Mouse (Mus musculus) lung, postnatal 0 days (tissue): ENCODE data around the gene Sncb. TPM values are rescaled to one million over a fixed set of nuclear protein-coding genes. Genes with fewer than 3 reads are reported as not detected.

Experiments
- ATAC-seq: fragments of 200-750 bp; cut with Nextera tagmentation; 2 replicates; pipeline ENCODE4 v1.8.0; 2017; ENCODE audit warnings: moderate library complexity
- DNase-seq: peaks from one replicate; pipeline ENCODE4 v3.0.0-alpha.2; 2016; ENCODE audit warnings: low spot score
- H3K27ac ChIP-seq: fragments of 300-500 bp; sonication (generic); 2 replicates; pipeline ENCODE4 v1.5.1; 2014; ENCODE audit warnings: antibody characterized with exemption, mild to moderate bottlenecking, low read length, mixed read lengths
- H3K27me3 ChIP-seq: fragments of 300-500 bp; sonication (generic); replicated peaks from 2 replicates; pipeline ENCODE4 v1.6.1; 2014; ENCODE audit warnings: low read length, mixed read lengths; ENCODE audit not compliant: insufficient read depth
- H3K36me3 ChIP-seq: fragments of 300-500 bp; sonication (generic); 2 replicates; pipeline ENCODE4 v1.6.1; 2014; ENCODE audit warnings: low read length, mixed read lengths; ENCODE audit not compliant: insufficient read depth
- H3K4me1 ChIP-seq: fragments of 300-500 bp; sonication (generic); 2 replicates; pipeline ENCODE4 v1.6.1; 2014; ENCODE audit warnings: antibody characterized with exemption, low read depth, low read length, mixed read lengths; ENCODE audit not compliant: insufficient read depth
- H3K4me2 ChIP-seq: fragments of 300-500 bp; sonication (generic); replicated peaks from 2 replicates; pipeline ENCODE4 v1.6.1; 2014; ENCODE audit warnings: low read depth, mild to moderate bottlenecking, low read length, moderate library complexity, mixed read lengths
- H3K4me3 ChIP-seq: fragments of 300-500 bp; sonication (generic); 2 replicates; pipeline ENCODE4 v1.5.1; 2014; ENCODE audit warnings: low read depth, low read length
- H3K9ac ChIP-seq: fragments of 300-500 bp; sonication (generic); replicated peaks from 2 replicates; pipeline ENCODE4 v1.6.1; 2014; ENCODE audit warnings: low read depth, mild to moderate bottlenecking
- H3K9me3 ChIP-seq: fragments of 300-500 bp; sonication (generic); 2 replicates; pipeline ENCODE4 v1.6.1; 2016; ENCODE audit warnings: low read length, mixed read lengths
- CTCF ChIP-seq: IDR thresholded peaks from 2 replicates; pipeline ENCODE4 v1.5.1; 2016; ENCODE audit warnings: antibody characterized with exemption, mild to moderate bottlenecking
- EP300 ChIP-seq: IDR thresholded peaks from 2 replicates; pipeline ENCODE4 v1.6.1; 2016; ENCODE audit warnings: antibody characterized with exemption, mild to moderate bottlenecking, control low read depth
- WGBS: fragments of 180-500 bp; shearing (Covaris S2); extraction: QIAGEN DNeasy Blood & Tissue Kit; methylation state at CpG from one replicate; pipeline ENCODE4 v1.1.7; 2014; 5-methylcytosine and 5-hydroxymethylcytosine counted together
- polyA plus RNA-seq: library from polyadenylated mRNA; unstranded; fragments of >200 nt; fragmentation: Nextera tagmentation; extraction: Ambion mirVana; gene quantifications from 2 replicates; pipeline ENCODE4 v1.2.1, GENCODE M21; 2015

The Sncb gene
- polyA plus RNA-seq, 1 experiment from 2014 or later: not detected

DNA sequence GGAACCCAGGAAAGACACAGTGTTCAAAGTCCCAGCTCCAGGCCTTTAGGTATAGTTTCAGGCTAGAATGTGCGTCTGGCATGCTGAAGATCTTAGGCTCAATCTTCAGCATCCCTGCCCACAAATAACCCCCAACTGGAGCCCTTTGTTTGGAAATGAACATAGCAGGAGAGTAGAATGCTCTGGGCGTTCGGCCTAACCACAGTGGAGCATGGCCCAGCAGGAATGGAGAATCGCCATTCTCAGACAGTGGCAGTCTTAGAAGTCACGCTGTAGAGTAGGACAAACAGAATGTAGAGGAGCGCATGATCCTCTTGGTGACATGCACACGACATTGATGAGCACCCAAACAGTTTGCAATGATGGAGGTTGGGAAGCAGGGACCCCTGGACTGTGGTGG is 5.5 kb downstream of the Sncb start:
- Histone ChIP-seq H3K9ac (no peak overlapping the region), H3K27me3 (peaks cover 26% of the 10 kb centered on the region), H3K4me1 (no peaks in the 10 kb centered on the region; the same call in 1 of the 2 replicates), H3K27ac (no peak overlapping the region), H3K9me3 (no peaks in the 10 kb centered on the region), H3K36me3 (no peaks in the 10 kb centered on the region), H3K4me3 (no peak overlapping the region), H3K4me2 (no peak overlapping the region)
- WGBS: 74% methylated on average over 7 of the region's 7 CpGs
- TF ChIP-seq CTCF (no peak), EP300 (no peak)
- DNase-seq: no peak
- ATAC-seq: no peak

DNA sequence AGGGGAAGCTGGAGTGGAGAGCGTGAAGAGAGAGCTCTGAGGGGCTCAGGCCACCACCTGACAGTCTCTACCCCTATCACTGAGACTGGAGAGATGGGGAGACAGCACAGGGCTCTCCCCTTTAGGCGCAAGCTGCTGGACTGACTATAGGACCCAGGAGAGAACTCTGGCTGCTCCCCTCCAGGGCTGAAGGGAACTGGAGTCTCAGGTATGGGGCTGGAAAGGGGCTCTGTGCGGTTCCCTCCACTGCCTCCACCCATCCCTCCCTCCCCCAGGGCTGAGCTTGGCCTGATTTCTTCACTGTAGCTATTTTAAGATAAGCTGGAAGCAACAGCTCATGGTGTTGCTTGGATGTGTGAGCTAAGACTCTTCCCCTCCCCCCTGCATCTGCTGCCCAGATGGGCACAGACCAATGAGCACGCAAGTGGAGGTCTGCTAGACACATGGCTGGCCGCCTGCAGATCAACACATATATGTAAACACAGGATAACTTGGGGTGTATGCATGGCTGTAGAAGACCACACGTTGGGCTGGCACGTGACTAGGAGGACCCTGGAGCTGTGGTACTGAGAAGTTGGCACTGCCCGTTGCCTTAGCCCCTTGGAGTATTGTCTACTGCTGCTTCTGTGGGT is 6.1 kb downstream of the Sncb start:
- Histone ChIP-seq H3K36me3 (no peaks in the 10 kb centered on the region), H3K9ac (no peak overlapping the region), H3K4me2 (no peak overlapping the region), H3K27me3 (peaks cover 21% of the 10 kb centered on the region), H3K4me3 (no peak overlapping the region), H3K9me3 (no peaks in the 10 kb centered on the region), H3K4me1 (no peaks in the 10 kb centered on the region; the same call in 1 of the 2 replicates), H3K27ac (no peak overlapping the region)
- DNase-seq (no peak), ATAC-seq (no peak)
- WGBS: 48% methylated on average over 8 of the region's 8 CpGs
- TF ChIP-seq CTCF (no peak), EP300 (no peak)

DNA sequence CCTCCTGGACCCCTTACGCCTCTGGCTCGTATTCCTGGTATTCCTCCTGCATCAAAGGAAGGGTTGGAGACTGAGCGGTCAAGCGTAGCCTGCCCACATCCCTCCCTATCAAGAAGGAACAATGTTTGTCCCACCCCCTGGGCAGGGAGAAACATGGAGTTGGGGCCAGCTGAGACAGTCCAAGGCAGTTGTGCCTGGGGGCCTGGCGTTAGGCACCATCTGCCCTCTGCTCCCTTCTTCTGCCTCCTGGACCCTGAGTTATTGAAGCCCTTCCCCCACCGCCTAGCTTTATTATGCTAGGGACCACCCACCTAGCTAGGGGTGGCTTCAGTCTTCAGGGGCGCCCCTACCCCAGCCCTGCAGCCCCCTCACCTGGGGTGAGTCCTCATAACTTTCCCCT is 6.9 kb downstream of the Sncb start:
- H3K27me3 ChIP-seq: peaks cover 23% of the 10 kb centered on the region
- 24% methylated on average over 7 of the region's 7 CpGs for WGBS
- TF ChIP-seq CTCF (no peak), EP300 (no peak)
- no peak for ATAC-seq
- no peaks in the 10 kb centered on the region for H3K9me3 ChIP-seq
- no peaks in the 10 kb centered on the region; the same call in 1 of the 2 replicates for H3K4me1 ChIP-seq
- no peak for DNase-seq
- no peak overlapping the region for H3K4me2 ChIP-seq
- no peak overlapping the region for H3K9ac ChIP-seq
- no peaks in the 10 kb centered on the region for H3K36me3 ChIP-seq
- H3K4me3 ChIP-seq: no peak overlapping the region
- H3K27ac ChIP-seq: no peak overlapping the region

DNA sequence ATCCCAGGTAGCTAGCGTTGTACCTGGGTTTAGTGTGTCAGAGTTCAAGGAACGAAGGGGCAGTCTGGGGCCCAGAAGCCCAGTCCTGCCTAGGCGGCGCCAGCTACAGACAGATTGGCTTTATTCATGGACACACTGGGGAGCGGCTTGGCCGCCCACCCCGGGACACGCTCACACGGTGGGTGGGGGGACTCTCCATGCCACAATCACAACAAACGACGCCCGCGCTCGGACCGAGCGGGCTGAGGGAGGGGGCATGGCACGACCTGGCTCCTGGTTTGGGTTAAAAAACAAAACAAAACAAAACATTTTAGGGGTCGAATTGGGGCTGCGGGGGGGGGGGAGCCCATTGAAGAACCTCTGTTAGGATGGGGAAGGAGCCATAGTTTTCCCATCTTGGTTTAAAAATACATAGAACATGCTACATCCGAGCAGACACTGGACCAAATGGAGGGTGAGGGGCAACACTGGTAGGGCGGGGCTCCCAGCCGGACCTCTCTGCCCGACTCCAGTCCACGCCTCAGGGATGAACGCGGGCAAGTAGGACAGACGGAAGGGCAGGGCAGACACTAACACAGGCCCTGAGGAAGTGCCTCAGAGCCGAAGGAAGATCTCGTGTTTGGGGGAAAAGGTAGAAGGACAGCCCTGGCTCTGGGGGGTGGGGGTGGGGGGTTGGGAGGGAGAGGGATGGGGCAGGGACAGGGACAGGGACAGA is 7.5 kb downstream of the Sncb start:
- Histone ChIP-seq H3K4me2 (no peak overlapping the region), H3K9ac (no peak overlapping the region), H3K27ac (no peak overlapping the region), H3K36me3 (no peaks in the 10 kb centered on the region), H3K9me3 (no peaks in the 10 kb centered on the region), H3K4me1 (no peaks in the 10 kb centered on the region; the same call in 1 of the 2 replicates), H3K27me3 (peaks cover 23% of the 10 kb centered on the region), H3K4me3 (no peak overlapping the region)
- DNase-seq (no peak), ATAC-seq (no peak)
- TF ChIP-seq EP300 (no peak), CTCF (no peak)
- WGBS: 3% methylated on average over 29 of the region's 29 CpGs

DNA sequence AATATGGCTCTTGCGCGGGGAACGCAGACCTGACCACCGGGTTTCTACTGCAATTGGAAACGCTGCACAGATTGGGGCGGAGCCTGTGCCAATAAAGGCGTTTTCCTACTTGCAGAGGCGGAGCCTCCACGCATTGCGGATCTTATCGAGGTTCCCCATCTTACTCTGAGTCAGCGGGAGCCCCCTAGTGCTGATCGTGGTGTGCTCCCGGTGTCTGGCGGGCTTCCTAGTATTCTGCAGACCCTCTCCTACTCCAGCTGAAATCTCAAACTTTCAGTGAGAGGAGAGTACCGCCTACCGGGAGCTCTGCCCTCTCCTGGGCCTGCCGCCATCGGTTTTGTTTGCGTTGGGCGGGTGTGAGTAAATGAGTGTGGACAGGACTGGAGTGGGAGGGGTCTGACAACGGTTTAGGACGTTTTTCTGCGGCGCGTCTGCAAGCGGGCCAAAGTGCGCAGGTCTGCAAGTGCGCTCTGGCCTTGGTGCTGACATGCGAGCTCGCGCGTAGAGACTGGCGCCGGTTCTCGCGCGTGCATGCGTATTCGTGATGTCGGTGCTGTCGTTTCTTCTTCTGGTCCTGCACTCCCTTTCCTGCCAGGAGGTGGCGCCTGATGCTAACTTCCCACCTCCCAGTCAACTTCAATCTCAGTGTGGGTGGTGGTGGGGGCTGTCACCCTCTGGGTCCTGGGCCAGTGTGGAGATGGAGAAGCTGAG is 8.2 kb downstream of the Sncb start:
- Histone ChIP-seq H3K27me3 (peaks cover 23% of the 10 kb centered on the region), H3K9ac (no peak overlapping the region), H3K4me1 (no peaks in the 10 kb centered on the region; the same call in 1 of the 2 replicates), H3K9me3 (no peaks in the 10 kb centered on the region), H3K36me3 (no peaks in the 10 kb centered on the region), H3K4me3 (peak overlapping the region; percentile 27), H3K27ac (no peak overlapping the region), H3K4me2 (peak overlapping the region; percentile 55)
- under 1% methylated on average over 43 of the region's 43 CpGs for WGBS
- ATAC-seq: peak; percentile 88
- DNase-seq: peak; percentile 92
- TF ChIP-seq CTCF: peak; percentile 77
- no peak for TF ChIP-seq EP300

DNA sequence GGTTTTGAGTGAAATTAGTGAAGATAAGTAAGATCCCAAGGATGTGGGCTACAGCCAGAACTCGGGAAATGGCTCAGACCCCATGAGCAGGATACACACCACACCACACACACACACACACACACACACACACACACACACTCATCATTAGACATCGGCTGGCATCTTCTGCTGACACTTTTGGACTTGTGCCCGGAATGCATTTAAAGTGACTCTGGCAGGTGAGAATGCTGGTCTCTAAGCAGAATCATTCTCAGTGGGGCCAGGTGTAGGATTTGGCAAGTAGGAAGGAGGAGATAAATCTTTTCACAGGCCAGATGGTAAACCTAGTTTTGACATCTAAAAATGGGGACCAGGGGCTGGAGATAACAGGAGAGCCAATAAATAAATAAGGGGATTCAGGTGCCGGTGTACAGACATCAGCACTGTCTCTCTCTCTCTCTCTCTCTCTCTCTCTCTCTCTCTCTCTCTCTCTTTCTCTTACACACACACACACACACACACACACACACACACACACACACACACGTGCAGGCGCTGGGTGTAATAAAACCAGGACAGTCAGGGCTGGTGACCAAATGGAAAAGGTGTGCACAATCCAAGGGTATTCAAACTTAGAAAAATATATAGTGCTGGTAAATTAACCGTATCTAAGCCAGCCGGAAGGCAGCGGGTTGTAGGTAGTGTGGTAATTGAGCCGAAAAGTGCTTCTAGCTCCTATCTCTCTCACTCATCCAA is 9.1 kb downstream of the Sncb start:
- no peak for ATAC-seq
- Histone ChIP-seq H3K4me2 (no peak overlapping the region), H3K4me3 (no peak overlapping the region), H3K9me3 (no peaks in the 10 kb centered on the region), H3K9ac (no peak overlapping the region), H3K36me3 (no peaks in the 10 kb centered on the region), H3K27me3 (peaks cover 23% of the 10 kb centered on the region), H3K4me1 (no peaks in the 10 kb centered on the region; the same call in 1 of the 2 replicates), H3K27ac (no peak overlapping the region)
- 42% methylated on average over 10 of the region's 10 CpGs for WGBS
- TF ChIP-seq EP300 (no peak), CTCF (no peak)
- no peak for DNase-seq
